ENCODE assay signal across 8 mouse cellular contexts in genomic region chr8:108692239-108692627, GRCm38 (mm10).
DNase-seq lines count a peak whose midpoint lies in the region; ATAC-seq and TF ChIP-seq lines count a peak whose summit lies in the region.

No protein-coding gene starts in this region.

- peaks cover 6% of the 10 kb centered on the region for H3K4me1 ChIP-seq in kidney, adult 2 months (ENCODE audit: control insufficient read depth, insufficient read depth, low read length)
- peaks cover 10% of the 10 kb centered on the region for H3K4me1 ChIP-seq in embryonic facial prominence, embryonic 11.5 days (ENCODE audit: control insufficient read depth, insufficient read depth, low read length)
- peaks cover 57% of the 10 kb centered on the region for H3K4me1 ChIP-seq in midbrain, embryonic 13.5 days (replicated peaks)

- WGBS in kidney, adult 2 months, result 10% methylated on average over 5 of the region's 5 CpGs
- WGBS in embryonic facial prominence, embryonic 11.5 days, result 6% methylated on average over 5 of the region's 5 CpGs
- WGBS in midbrain, embryonic 13.5 days, result 3% methylated on average over 5 of the region's 5 CpGs

- DNase-seq in kidney, adult 2 months, result peak; percentile 44
- DNase-seq in kidney, adult 9 months, result no peak
- DNase-seq in embryonic facial prominence, embryonic 11.5 days (ENCODE audit: low spot score), result peak; percentile 72
- peak; percentile 41 for DNase-seq in kidney, postnatal 14 days
- DNase-seq in thymus, postnatal 4 days, result no peak
- no peak for DNase-seq in c-Kit-positive CD71-positive TER-119-positive erythroid progenitor cells, embryonic 14.5 days (ENCODE audit: low spot score)
- DNase-seq in right cerebral cortex, postnatal 25 days, result no peak

- no peaks in the 10 kb centered on the region for H3K36me3 ChIP-seq in kidney, adult 2 months (ENCODE audit: control insufficient read depth, insufficient read depth, low read length)
- no peaks in the 10 kb centered on the region for H3K36me3 ChIP-seq in embryonic facial prominence, embryonic 11.5 days (replicated peaks; ENCODE audit: control insufficient read depth, insufficient read depth, low read depth, low read length)
- H3K36me3 ChIP-seq in midbrain, embryonic 13.5 days, result no peaks in the 10 kb centered on the region

- 0 out of 2 replicates have a peak overlapping the region, but pooled peaks have one; percentile 6 for H3K9ac ChIP-seq in embryonic facial prominence, embryonic 11.5 days (replicated peaks; ENCODE audit: low read length)
- H3K9ac ChIP-seq in midbrain, embryonic 13.5 days (replicated peaks), result no peak overlapping the region; the same call in 1 of the 2 replicates

- no peak for TF ChIP-seq POLR2A in kidney, adult 2 months (IDR thresholded peaks at IDR 0.05; ENCODE audit: low read depth, low read length)

- no peak for ATAC-seq in embryonic facial prominence, embryonic 11.5 days (replicated peaks; ENCODE audit: insufficient number of reproducible peaks, low FRiP score, low TSS enrichment, low read depth)
- peak; percentile 57 for ATAC-seq in midbrain, embryonic 13.5 days

- no peaks in the 10 kb centered on the region for H3K9me3 ChIP-seq in embryonic facial prominence, embryonic 11.5 days (replicated peaks; ENCODE audit: control insufficient read depth, low read length)
- no peaks in the 10 kb centered on the region for H3K9me3 ChIP-seq in midbrain, embryonic 13.5 days

- H3K4me3 ChIP-seq in kidney, adult 2 months (ENCODE audit: insufficient read depth, low read depth, low read length), result peak overlapping the region; percentile 31
- peak overlapping the region; percentile 14 for H3K4me3 ChIP-seq in embryonic facial prominence, embryonic 11.5 days (ENCODE audit: low read depth, low read length)
- H3K4me3 ChIP-seq in midbrain, embryonic 13.5 days (replicated peaks), result peak overlapping the region; percentile 20

- H3K4me2 ChIP-seq in embryonic facial prominence, embryonic 11.5 days (ENCODE audit: low read depth, low read length), result peak overlapping the region; percentile 44
- H3K4me2 ChIP-seq in midbrain, embryonic 13.5 days (replicated peaks), result peak overlapping the region; percentile 54

- H3K27me3 ChIP-seq in kidney, adult 2 months (replicated peaks; ENCODE audit: control insufficient read depth, insufficient read depth, low read length), result no peaks in the 10 kb centered on the region; the same call in 1 of the 2 replicates
- peaks cover 11% of the 10 kb centered on the region for H3K27me3 ChIP-seq in embryonic facial prominence, embryonic 11.5 days (ENCODE audit: control insufficient read depth, insufficient read depth, low read length)
- H3K27me3 ChIP-seq in midbrain, embryonic 13.5 days, result peaks cover 45% of the 10 kb centered on the region

- H3K27ac ChIP-seq in kidney, adult 2 months (ENCODE audit: insufficient read depth, low read depth, low read length), result no peak overlapping the region
- H3K27ac ChIP-seq in embryonic facial prominence, embryonic 11.5 days (replicated peaks; ENCODE audit: low read depth, low read length), result no peak overlapping the region; the same call in 1 of the 2 replicates
- peak overlapping the region; percentile 91 for H3K27ac ChIP-seq in midbrain, embryonic 13.5 days

- TF ChIP-seq CTCF in kidney, adult 2 months (conservative IDR thresholded peaks at IDR 0.05; ENCODE audit: insufficient read depth, insufficient read length, low read depth, low read length), result no peak

Comparison
In these comparisons a context has a peak if more than half of its experiments do, and no peak if none do; other contexts are left out.
1. DNase-seq: peak in kidney, adult 2 months (single experiment), embryonic facial prominence, embryonic 11.5 days (single experiment) and kidney, postnatal 14 days (single experiment); none in kidney, adult 9 months (single experiment), thymus, postnatal 4 days (single experiment), c-Kit-positive CD71-positive TER-119-positive erythroid progenitor cells, embryonic 14.5 days (single experiment) and right cerebral cortex, postnatal 25 days (single experiment).
2. Peak in every context shown above with its lines, with median percentiles within 50 percentile points of each other: H3K4me3 ChIP-seq.